Mouse (Mus musculus): ENCODE data around the gene Slc34a1. TPM values are rescaled to one million over a fixed set of nuclear protein-coding genes. Genes with fewer than 3 reads are reported as not detected.
A peak's percentile ranks its signal among the peaks of the same experiment; 100 is the strongest.

Gene Slc34a1
- not detected for total RNA-seq (2021)
- long read RNA-seq, experiment 1: 0 reads
- long read RNA-seq, experiment 2: 0 reads

DNA sequence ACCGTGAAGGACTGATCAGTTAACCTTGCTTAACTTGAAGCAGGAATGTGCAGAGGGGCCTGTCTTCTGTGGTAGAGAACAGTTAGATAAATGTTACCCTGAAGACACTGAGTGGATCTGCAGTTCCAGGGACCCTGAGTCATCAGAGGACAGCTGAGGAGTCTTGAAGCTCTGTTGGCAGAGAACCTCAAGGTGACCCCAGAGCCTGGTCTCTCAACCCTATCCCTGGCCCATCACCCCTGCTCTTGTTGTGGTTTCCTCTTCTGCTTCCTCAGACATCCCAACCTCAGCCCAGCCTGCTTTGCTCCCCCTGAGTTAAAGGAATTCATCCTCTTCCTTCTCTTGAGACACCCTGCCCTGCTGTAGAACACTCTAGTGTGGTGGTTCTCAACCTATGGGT, at the start of gene Slc34a1:
Gene Slc34a1 (plus strand): TSS at position 100 of the 400 bp plus-strand sequence.
- DNase-seq: no peak
- intact Hi-C loops (cut with DNase I; ENCODE audit: low total_unique reads): no loop called here

DNA sequence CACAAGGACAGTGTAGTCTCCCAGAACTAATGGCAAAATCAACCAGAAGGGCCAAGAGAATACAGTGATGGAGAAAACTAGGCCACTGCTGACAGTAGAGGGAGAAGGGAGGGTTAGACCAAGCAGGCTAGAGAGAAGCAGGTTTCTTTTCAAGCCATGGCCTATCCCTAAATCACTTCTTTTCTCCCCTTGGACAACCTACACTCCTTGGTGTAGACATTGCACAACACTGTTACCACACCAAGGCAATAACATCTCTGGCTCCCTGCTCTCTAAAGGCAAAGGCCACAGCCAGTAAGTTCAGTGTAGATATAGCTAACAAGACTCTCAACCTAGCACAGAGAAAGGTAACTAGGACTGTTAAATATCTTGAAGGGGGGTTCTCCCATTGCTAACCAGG, 36.8 kb upstream of the Slc34a1 start:
- no peak for DNase-seq
- intact Hi-C loops (cut with DNase I; ENCODE audit: low total_unique reads): no loop called here

DNA sequence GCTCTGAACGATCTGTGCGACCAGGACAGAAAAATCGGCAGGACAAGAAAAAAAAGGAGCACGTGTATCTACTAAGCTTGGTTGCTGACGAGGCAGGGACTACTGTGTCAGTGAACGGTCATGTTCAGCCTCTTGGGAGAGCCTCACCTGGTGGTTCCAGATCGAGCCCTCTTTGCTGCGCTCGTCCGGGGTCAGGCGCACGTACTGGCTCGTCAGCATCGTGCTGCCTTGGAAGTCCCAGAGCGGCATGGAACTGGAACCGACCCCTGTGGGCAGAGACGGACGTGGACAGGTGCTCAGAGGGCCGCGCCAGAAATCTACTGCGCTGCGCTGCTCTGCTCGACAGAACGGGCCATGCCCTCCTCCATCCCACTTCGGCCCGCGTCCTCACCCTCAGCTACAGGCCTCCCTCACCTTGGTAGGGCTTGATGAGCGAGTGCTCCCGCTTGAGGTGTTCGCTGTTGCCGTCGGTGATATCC, 36.0 kb upstream of the Slc34a1 start:
- DNase-seq: peak; percentile 46
- intact Hi-C loops (cut with DNase I; ENCODE audit: low total_unique reads): no loop called here

DNA sequence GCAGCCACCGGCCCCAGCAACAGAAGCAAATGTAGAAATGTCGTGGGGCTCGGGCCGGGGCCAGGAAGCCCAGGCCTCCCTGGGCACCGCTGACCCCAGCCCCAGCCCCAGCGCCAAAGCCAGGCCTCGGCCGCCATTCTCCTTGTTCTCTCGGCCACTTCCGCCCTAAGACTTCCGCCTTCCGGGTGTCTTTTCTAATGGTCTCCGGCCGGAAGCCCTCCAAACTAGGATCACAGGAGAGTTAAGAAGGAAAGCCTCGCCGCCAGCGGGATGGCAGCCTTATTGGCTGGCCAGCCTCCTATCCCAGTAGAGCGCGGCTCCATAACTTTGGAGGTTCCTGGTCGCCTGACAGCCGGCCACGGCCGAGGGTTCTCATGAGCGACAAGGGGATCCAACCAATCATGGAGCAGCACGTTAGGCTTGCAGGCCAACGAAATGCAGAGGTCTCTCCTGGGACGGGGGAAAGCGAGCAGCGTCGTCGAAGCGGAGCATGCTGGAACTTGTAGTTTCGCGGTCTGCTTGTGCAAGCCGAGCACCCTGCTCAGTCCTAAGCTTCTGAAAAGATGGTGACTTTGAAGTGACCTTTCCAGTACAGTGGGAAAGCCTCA, 35.4 kb upstream of the Slc34a1 start, which contains the start of gene Lman2:
Gene Lman2 (minus strand): TSS at position 331 of the 608 bp plus-strand sequence.
- DNase-seq: peak; percentile 96
- intact Hi-C loops (cut with DNase I; ENCODE audit: low total_unique reads): no loop called here

DNA sequence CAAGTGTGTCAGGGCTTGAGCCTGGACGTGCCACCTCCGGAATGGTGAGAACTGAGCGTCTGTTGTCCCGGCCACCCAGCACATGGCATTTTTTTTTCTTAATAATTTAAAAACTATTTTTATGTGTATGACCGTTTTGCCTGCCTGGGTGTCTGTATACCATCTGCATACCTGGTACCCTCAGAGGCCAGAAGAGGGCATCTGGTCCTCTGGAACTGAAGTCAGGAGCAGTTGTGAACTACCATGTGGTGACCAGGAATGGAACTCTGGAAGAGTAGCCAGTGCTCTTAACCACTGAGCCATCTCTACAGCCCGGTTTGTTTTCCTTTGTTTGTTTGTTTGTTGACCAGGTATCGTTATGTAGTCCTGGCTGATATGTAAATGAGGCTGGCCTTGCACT, 29.6 kb upstream of the Slc34a1 start:
- intact Hi-C loops (cut with DNase I; ENCODE audit: low total_unique reads): no loop called here
- DNase-seq: no peak

DNA sequence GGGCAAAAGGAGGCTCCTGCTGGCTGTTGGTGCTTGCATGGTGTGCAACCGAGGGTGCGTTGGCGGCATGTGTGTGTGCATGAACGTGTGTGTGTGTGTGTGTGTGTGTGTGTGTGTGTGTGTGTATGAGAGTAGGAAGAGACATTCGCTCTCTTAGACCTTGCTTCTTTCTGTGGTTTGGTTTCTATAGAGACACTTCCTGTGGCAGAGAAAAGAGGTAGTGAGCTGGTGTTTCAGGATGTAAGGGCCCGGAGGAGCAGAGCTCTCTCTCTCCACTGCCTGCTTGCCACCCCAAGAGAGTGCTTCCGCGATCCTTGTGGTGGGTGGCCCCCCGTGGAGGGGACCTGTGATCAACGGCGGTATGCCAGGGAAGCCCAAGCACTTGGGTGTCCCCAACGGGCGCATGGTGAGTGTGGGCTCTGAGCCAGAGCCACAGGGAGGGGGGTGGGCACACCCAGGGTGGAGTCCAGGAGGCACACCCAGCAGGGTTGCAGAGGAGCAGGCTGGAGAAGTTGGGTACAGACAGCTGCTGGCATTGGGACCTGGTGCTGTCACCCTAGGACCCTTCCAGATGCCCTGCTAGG, 28.4 kb upstream of the Slc34a1 start, which contains the start of gene Rgs14:
Gene Rgs14 (plus strand): TSS at position 202 of the 584 bp plus-strand sequence.
- intact Hi-C loops (cut with DNase I; ENCODE audit: low total_unique reads): no loop called here

DNA sequence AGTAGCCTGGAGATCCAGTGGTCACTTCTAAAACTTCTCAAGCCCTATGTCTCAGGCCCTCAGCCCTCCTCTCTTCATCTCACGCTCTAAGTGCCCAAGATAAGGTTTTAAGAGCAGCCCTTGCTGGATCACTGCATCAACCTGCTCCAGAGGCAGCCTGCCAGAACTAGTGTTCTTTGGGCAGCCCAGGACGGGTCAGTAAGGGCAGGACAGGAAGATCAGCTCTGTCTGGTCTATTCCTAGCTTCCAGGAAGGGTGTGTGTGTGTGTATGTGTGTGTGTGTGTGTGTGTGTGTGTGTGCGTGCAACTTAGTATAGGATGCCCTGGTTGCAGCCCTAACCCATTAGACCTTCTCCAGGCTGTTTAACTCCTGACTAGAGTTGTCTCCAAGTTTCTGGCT, 27.8 kb upstream of the Slc34a1 start:
- no peak for DNase-seq
- intact Hi-C loops (cut with DNase I; ENCODE audit: low total_unique reads): no loop called here

More for the DNA sequence above, 28.4 kb upstream of the Slc34a1 start, which contains the start of gene Rgs14:
- DNase-seq: peak; percentile 17

DNA sequence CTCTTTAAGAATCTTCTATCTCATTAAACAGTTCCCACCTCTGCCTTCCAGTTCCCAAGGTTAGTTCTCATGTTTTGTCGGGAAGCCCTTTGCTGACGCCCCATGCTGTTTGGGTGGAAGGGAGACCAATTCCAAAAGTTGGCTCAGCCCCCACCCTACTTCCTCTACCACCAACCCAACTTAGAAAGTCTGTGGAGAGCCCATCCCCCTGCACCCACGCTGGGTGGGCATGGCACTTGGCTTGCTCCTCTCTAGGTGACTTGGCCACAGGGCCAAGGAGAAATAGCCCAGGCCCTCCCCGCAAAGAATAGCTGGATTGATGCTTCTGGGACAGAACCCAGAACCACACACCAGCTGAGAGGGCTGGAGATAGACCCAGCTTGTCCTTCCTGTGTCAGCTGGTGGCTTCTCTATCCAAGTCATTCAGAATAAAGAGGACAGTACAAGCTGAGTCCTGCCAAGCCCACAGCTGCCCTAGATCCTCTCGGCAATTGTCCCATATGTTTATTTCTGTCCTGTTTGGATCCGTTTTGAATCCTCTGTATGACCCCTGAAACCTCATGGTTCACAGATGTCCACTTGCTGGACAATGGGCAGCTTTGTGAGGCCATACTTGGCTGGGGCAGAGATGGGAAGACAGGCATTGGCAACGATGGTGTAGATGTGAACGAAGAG, 26.8 kb upstream of the Slc34a1 start:
- intact Hi-C loops (cut with DNase I; ENCODE audit: low total_unique reads): no loop called here
- DNase-seq: peak; percentile 26

DNA sequence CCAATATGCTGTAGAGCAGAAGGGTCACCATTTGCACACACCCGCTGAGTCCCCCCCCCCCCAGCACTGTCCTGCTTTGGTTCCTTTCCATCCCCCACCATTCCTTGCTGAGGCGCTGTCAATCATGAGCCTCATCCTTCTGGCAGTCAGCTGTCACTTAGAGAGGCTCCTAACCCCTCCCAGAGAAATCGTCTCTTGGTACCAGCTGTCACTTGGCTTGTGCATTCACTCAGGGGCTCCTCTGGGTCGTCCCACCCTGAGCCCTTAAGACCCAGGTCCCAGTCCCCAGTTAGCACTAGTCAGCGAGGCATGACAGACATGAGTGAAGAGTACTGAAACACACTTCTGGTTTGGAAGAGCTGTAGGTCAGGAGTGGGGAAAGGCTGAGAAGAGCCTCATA, 26.2 kb upstream of the Slc34a1 start:
- intact Hi-C loops (cut with DNase I; ENCODE audit: low total_unique reads): no loop called here

DNA sequence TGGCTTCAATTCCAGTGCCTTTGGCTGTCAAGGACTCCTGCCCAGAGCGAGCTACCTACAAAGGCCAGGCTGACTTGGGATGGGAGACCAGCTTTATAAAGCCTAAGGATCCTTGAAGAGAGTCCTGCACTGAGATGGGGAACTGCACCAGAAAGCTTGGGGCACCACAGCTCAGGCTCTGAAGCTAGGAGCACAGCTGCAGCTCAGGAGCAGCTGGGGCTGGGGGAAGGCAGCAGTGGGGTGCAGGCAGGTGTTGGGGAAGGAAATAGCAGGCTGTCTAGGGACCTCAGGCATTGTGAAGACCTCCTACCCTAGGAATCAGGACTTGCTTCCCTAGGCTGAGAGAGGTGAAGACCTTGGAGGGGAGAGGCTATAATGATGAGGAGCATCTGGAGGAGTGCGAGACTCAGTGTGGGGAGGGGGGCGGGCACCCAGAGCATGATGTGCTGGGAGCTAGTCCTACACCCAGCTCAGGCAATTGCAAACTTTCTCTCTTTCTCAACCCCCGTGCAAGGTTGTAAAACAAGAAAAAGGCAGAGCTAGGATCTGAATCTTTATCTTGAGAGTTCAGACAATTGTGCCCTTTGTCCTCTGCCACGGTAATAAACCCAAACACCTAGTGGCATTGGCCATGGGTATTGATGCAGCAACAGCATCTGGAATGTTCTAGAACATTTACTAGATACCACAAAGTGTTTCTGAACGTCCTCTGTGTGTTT, 23.6 kb upstream of the Slc34a1 start:
- no peak for DNase-seq
- intact Hi-C loops (cut with DNase I; ENCODE audit: low total_unique reads): no loop called here

More for the DNA sequence above, 26.2 kb upstream of the Slc34a1 start:
- DNase-seq: no peak

DNA sequence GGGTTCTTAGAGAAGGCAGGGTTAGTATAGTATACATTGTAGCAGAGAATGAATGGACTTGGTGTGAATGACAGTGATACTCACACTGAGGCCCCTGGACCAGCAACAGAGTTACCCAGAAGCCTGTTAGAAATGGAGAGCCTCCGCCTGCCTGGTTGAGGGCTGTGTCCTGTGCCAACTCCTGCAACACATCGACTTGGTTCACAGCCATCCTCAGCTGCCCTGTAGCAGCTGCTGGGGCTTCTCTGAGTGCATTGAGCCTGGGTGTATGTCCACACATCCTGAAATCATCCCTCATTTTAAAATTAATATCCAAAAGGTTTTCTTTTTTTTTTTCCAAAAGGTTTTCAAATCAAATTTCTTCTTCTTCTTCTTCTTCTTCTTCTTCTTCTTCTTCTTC, 22.1 kb upstream of the Slc34a1 start:
- DNase-seq: no peak
- intact Hi-C loops (cut with DNase I; ENCODE audit: low total_unique reads): no loop called here

DNA sequence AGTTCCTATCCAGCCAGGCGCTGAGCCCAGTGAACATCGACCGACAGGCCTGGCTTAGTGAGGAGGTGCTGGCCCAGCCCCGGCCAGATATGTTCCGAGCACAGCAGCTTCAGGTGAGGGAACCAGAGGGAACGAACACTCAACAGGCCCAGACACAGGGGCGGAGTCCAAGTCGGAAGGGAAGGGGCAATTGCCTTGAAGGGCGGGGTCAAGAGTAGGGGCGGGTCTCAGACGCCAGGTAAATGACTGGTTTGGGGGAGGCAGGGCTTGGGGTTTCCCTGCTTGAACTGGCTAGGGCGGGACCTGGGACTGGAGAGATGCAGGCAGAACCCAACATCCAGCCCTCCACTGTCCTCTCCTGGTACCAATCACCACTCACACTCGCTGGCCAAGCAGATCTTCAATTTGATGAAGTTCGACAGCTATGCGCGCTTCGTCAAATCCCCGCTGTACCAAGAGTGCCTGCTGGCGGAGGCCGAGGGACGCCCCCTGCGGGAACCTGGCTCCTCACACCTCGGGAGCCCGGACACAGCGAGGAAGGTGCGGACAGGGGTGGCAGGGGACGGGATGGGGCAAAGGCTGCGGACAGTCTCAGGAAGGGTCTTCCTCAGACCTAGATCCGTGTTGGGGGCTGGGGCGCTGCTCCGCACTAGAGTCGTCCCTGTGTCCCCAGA, 18.9 kb upstream of the Slc34a1 start:
- DNase-seq: no peak
- intact Hi-C loops (cut with DNase I; ENCODE audit: low total_unique reads): no loop called here

DNA sequence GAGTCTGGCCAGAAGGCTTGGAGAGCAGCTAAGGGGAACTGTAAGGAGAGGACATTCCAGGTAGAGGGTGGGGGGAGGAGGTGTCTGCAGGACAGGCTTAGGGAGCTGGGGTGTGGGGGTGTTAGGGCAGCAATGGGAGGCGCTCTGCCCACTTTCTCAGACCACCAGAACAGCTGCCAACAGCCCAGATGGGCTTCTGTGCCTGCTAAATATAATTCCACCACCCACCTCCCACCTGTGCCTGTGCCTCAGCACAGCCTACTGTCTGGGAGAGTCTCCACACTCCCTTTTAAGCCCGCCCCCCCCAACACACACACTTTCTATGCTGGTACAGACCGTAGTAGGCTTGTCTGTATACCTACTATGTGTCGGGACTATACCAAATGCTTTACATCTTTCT, 16.2 kb upstream of the Slc34a1 start:
- intact Hi-C loops (cut with DNase I; ENCODE audit: low total_unique reads): no loop called here
- DNase-seq: no peak

DNA sequence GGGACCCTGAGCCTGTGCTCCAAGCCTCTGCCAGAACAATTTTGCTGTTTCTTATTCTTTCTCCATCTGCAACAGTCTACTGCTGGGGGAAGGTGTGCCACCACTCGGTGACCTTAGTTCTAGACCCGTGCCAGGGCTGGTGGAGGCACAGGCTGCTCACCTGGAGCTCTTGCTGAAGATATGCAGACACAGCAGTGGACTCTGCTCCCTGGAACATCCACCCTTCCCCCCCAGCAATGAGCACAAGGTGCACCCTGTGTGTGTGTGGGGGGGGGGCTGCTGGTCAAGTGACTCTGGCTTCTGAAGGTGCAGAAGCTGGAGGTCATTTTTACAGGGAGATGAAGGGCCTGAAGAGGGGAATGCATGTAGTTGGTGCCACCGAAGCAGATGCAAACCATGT, 7.3 kb upstream of the Slc34a1 start:
- intact Hi-C loops (cut with DNase I; ENCODE audit: low total_unique reads): no loop called here
- DNase-seq: no peak

DNA sequence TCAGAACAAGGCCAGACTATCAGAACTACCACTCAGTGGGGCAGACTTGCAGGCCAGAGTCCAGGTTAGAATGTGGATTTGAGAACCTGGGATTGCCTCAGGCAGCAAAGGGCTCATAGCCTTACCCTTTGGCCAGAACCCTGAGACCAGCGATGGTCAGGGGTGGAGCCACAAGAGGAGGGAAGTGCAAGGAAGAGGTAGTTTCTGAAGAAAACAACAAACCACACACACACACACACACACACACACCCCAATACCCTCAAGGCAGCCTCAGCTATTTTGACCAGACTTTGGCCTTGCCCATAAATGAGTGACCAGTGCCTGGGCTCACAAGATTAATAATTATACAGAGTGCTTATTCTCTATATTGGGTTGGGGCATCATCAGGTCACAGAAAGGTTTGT, 6.4 kb upstream of the Slc34a1 start:
- DNase-seq: no peak
- intact Hi-C loops (cut with DNase I; ENCODE audit: low total_unique reads): no loop called here

DNA sequence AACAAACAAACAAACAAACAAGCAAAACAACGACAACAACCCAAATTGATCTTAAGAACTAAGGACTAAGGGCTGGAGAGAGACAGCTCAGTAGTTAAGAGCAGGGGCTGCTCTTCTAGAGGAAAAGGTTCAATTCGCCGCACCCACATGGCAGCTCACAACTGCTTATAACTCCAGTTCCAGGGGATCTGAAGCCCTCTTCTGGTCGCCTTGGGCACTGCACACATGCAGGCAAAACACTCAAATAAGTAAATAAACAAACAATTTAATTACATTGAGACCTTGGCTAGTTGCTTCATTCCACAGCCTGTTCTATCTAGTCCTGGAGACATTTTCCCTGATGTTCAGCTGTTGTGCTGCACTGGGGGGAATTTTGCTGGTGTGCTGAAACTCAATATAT, 5.1 kb upstream of the Slc34a1 start:
- no peak for DNase-seq
- intact Hi-C loops (cut with DNase I; ENCODE audit: low total_unique reads): no loop called here

DNA sequence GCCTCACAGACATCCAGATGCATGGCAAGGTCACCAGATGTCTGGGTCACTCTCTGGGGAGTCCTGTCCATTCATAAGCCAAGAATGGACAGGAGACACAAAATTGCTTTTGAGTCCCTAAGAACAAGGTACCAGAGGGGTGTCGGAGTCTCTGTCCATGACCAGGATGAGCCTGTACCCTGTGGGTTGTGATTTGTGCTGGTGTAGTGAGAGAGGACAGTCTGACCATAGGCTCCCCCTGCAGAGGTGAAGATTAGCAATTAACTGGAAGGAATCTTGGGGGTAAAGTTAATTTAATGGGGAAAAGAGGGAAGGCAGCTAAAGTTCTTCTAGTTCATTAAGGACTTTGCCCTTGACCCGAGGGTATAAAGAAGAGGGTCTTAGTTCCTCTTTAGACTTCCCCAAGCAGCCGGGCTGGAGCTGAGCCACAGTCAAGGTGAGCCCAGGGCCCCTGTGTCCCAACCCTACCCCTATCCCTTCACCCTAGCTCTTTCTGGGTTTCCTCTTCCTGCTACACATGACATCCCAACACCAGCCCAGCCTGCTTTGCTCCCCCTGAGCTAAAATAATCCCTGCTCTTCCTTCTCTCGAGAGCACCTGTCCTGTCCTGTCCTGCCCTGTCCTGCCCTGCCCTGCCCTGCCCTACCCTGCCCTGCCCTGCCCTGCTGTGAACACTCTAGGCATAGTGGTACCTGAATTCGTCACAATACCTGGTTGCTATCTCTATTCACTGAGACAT, 1.5 kb downstream of the Slc34a1 start:
- DNase-seq: no peak
- intact Hi-C loops (cut with DNase I; ENCODE audit: low total_unique reads): no loop called here

DNA sequence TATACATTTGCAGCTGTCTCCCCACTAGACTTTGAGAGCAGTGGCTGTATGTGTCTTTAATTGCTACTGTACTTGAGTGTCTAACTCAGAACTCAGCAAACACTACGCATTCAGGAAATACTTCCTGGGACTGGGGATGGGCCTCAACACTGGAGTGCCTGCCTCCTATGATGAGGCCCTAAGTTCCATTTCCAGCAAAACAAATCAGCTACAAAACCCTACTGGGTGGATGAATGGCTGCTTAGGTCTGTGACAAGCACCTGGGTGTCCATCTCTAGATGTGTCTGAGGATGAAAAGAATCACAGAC, 2.0 kb downstream of the Slc34a1 start:
- intact Hi-C loops (cut with DNase I; ENCODE audit: low total_unique reads): no loop called here
- DNase-seq: no peak

DNA sequence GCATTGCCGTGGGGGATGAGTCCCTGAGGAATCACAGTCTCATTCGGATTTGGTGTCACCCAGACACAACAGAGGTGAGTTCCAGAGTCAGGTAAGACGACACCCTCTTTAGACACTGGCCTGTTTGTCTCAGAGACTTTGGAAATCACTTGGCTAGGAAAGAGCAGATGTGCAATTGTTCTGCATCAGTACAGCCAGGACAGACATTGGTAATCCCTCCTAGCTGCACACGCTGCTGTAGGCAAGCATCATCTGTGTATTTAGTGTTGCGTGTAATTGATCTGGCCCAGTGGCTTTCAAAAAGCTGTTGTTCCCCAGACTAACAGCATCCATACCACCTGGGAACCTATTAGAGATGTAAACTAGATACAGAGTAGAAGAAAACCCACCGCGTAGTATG, 5.3 kb downstream of the Slc34a1 start:
- no peak for DNase-seq

More for the DNA sequence above, 5.3 kb downstream of the Slc34a1 start:
- intact Hi-C loops (cut with DNase I; ENCODE audit: low total_unique reads): no loop called here
